Mouse (Mus musculus): Measurements from ENCODE around the gene Gm49396.

GRCm38 (mm10) chr7:30563906-30564280 lies 749 bp downstream of the Gm49396 start:
- no peak for TF ChIP-seq POLR2A (IDR thresholded peaks at IDR 0.05; ENCODE audit: low read depth, low read length)
- no peak for TF ChIP-seq CTCF (IDR thresholded peaks at IDR 0.05; ENCODE audit: borderline replicate concordance, insufficient read depth, low read length)

All from embryonic fibroblast, embryonic 13.5 days (primary cell).